Mouse (Mus musculus): ENCODE measurements around the gene Napsa.
A peak's percentile ranks its signal among the peaks of the same experiment; 100 is the strongest.

Gene Napsa

DNA sequence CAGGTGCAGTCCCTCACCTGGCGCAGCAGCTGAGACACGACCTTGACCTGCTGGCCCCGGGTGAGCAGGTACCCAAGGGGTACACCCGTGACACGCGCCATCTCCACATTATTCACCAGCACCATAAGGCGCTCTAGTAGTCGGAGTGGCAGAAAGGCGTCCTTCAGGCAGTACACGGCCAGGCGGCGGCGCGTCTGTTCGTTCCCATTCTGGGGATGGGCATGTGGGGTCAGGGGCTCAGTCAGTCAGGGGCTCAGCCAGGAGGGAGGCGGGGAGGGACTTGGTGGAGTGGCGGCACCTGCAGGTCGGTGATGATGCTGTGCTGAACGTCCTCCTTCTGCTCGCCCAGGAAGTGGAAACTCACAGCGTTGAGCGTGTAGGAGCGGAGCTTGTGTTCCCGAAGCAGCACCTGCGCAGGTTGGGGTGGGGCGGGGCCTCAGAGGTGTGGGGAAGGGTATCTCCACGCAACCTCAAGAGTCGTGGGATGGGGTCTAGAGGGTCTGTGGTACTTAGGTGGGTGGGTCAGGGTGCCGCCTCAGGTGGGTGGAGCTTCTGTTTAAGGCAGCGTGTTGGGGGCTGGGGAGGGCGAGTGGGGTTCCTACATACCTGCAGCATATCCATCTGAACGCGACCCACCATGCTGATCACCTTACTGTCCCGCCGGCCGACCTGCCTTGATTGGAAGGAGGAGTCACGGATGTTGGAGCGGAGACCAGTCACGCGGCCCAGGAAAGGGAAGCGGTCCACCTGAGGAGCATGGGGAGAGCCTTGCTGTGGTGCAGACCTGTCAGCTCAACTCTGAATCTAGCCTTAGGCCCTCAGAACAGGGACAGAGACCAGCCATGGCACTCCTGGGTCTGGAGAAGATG, 33.2 kb upstream of the Napsa start:
- DNase-seq, result no peak

- no peak for DNase-seq
These were observed 29.6 kb upstream of the Napsa start for GRCm38 (mm10) chr7:44542555-44542954.

- DNase-seq, result no peak
These were observed 29.1 kb upstream of the Napsa start for GRCm38 (mm10) chr7:44543071-44543470.

DNA sequence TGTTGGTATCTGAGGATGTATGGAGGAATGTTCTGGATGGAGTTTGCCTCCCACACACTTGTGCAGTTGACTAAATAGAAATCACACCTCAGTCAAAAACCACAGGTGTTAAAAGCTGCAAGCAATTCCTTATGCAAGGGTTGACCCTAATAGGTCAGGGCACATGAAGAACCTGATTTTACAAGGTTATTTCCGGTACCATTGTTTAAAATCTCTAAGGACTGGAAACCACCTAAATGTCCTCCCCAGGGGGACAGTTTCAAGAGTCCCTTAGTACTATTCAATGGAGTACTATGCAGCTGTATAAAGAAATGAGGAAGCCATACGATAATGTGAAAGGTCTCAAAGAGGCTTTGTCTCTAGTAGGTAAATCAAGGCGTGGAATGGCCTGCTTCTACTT, 25.9 kb upstream of the Napsa start:
- no peak for DNase-seq

- no peak for DNase-seq
These were observed 25.1 kb upstream of the Napsa start for GRCm38 (mm10) chr7:44547041-44547440.

- DNase-seq, result no peak
These were observed 24.5 kb upstream of the Napsa start for GRCm38 (mm10) chr7:44547725-44548124.

DNA sequence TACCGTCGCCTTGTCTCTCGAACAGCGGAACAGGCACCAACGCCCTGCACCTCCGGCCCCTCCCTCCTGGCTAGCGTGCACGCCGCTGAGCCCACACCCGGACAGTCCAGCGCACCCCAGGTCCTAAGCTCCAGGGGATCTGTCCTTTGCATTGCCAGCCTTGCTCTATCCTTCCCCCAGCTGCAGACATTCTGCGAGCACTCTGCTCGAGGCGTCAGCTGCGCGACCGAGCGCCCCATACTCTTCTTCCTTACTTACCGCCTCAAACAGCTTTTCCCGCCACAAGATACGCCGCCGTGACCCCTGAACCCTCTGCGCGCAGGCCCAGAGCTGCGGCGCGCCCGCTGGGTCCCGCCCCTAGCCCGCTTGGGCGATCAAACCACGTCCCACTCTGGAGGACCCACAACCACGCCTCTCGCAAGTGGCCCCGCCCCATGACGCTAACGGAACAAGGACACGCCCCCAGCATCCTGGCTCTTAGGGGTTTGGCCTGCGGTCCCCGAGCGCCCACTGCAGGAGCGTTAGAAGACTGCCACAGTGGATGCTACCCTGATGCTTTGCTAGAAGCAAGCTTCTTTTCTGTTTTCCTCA, 23.6 kb upstream of the Napsa start, which contains the start of gene Pold1:
Gene Pold1 (minus strand): TSS at position 353 of the 591 bp plus-strand sequence.
- peak; percentile 100 for DNase-seq

- DNase-seq, result no peak
These were observed 22.4 kb upstream of the Napsa start for GRCm38 (mm10) chr7:44549621-44550408.

- DNase-seq, result no peak
These were observed 21.8 kb upstream of the Napsa start for GRCm38 (mm10) chr7:44550409-44550678.

DNA sequence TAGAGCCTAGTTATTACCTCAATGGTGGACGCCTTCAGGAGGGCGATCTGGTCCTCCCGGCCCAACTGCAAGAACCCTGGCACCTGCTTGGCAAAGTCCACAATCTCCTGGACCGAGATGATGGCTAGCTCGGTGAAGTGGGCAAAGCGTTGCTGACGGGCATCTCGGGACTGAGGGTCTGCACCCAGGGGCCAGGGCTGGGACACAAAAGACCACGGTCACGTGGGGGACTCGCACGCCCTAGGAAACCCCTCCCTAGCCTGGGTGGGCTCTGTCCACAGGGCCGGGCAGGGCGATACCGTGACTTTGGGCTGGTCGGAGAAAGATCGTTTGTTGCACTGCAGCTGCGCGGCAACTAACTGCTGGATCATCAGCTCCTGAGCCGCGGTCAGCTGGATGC, 20.9 kb upstream of the Napsa start:
- no peak for DNase-seq

- DNase-seq, result no peak
These were observed 20.4 kb upstream of the Napsa start for GRCm38 (mm10) chr7:44551731-44552130.

DNA sequence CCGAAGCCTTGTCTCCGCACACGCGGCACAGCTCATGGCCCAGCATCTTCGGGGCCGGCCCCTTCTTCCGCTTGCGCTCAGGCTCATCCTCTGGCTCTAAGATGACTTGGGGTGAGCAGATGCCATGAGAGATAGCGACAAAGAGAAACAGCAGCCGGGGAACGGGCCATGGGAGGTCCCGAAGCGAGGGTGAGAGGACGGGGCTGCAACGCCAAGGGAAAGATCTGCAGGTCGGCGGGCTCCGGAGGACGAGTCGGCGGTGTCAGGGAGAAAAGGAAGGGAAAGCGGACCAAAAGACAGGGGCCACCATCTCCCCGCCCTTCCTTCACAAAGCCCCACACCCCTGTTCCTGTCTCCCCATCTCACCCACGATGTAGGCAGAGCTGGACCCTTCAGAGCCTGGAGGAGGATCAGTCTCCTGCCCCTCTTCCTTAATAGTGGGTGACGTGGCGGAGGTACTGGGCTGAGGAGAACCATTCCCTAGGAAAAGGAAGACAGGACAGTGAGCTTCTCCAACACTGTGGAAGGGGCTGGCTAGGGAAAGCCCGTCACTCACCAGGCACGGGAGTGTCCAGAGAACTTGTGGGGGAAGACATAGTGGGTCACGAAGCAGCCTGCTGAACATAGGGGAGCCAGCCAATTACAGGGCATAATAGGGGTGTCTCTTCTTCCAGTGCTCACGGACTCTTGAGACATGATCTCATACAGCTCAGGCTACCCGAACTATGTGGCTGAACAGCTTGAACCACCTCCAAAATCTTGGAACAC, 19.9 kb upstream of the Napsa start:
- DNase-seq, result no peak

DNA sequence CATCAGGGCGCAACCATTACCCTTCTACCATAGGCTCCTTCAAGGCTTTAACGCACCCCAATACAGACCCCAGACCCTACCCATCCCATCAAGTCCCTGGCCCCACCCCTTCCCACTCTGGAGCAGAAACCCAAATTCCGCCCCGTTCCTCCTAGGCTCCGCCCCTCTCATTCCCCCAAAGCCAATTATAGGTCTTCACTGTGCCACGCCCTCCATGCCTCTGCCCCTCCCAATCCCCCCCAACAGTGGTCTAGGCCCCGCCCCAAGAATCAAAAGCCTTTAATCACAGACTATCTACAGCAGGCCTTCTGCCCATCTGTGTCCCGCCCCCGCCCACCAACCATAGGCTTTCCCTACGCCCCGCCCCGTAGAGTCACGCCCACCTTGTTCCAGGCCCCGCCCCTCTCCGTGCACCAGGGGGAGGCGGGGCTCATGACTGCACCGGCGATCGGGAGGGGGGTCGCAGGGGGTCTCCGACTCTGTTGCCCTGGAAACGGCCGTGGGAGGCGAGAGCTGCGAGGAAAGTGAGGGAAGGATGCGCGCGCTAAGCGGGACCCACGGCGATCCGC, 18.9 kb upstream of the Napsa start:
- peak; percentile 75 for DNase-seq

DNA sequence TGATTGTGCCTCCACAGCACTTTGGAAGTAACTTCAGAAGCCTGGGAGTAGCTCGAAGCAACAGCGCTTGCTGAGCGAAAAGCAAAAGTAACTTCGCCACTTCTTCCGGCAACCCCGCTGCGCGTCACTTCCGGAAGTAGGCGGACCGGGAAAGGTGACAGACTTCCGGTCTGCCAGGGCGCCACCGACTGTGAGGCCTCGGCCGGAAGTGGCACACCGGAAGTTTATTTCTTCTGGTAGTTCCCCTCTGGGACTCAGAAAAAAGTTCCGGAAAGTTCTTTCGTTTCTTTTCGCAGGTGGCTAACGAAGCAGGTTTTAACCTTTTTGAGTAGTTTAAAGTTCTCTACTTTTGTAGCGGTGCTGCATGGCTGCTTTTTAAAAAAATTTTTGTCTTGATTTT, 18.4 kb upstream of the Napsa start, which contains the start of gene Nr1h2:
Gene Nr1h2 (minus strand): TSS at position 126 of the 400 bp plus-strand sequence.
- DNase-seq, result peak; percentile 96

DNA sequence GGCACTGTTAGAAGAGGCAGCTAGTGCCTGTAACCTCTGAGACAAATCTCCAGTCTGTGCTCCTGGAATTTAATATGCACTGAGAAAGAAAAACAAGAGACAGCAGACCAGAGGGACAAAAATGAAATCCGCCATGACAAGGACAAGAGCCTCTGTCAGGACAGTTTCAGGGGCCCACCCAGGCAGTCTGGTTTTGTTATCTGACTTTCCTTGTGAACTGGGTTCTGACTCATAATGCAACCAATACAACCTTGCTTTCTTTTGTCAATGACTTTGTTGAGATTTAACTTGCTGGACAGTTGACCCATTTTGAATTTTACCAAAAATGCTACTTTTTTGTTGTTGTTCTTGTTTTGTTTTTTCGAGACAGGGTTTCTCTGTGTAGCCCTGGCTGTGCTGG, 14.6 kb upstream of the Napsa start:
- no peak for DNase-seq

DNA sequence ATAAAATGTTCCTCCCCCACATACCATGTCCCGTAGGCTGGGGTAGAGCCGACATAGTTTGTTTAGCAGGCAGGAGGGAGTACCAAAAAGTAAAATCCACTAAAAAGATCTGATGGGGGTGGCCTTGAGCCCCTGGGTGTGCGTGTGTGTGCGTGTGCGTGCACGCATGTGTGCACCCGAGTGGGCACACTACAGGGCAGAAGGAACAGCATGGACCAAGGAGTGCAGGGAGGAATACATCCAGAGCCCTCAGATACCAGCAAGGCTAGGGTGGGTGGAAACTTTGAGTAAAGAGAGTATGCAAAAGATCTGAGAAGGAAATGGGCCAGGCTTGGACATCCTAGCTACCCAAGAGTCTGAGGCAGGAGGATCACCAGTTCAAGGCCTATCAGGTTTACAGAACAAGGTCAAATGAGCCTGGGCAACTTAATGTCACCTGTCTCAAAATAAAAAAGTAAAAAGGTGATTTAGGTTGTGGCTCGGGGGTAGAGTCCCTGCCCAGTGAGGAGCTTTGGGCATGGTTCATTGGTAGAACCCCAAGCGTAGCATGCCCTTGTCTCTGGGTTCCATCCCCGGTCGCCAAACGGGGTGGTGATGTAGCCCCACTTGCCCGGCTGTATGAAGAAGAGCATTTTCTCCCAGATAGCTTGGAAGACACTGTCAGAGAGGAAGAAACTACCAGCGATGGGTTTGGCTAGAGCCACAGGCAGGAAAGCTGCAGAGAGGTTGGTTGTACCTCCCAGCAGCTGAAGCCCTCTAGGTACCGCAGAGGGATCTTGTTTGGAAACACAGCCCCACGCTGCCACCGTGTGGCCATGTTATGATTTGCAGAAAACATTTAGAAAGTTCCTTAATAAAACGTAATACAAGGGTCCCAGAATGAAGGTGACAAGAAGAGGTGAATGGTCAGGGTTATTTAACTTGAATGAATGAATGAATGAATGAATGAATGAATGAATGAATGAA, 11.5 kb upstream of the Napsa start:
- peak; percentile 86 for DNase-seq

- DNase-seq, result no peak
These were observed 8.9 kb upstream of the Napsa start for GRCm38 (mm10) chr7:44563284-44563683.

- no peak for DNase-seq
These were observed 7.7 kb upstream of the Napsa start for GRCm38 (mm10) chr7:44564486-44564885.

DNA sequence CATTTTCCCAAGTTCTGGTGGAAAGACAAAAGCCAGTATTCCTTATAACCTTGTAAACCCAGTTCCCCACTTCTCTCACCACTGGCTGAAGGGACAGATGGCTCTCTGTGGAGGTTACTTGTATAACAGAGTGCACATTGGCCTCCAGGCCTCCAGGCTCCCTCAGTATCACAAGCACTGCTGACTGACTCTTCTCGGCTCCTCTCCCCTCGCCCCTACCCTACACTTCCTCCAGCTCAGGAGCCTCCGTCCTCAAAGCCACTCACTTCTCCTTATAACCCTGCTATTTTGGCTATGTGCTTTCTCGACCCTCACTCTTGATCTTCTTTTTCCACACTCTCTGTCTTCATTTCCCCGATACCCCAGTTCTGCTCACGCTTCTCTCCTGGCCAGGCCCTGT, 6.8 kb upstream of the Napsa start:
- no peak for DNase-seq

- DNase-seq, result no peak
These were observed 3.4 kb upstream of the Napsa start for GRCm38 (mm10) chr7:44568803-44569202.

DNA sequence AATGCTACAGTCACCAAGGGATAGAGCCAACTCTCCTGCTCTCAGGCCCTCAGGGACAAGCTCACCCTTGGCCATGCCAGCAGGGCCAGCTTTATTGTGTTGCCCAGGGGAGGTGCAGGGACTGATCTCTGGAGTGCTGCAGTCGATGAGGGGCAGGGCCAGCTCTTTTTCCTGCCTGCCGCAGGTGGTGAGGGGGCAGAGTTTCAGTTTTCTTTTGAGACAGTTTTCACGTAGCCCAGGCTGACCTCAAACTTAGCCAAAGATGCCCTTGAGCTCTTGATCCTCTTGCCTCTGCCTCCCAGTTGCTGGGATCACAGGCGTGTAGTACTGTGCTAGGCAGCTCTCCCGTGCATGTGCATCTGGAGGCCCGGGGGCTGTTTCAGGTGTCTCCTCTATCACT, 1.2 kb upstream of the Napsa start:
- DNase-seq, result no peak

Data from kidney, adult 18-20 months (tissue).